Mouse (Mus musculus): Measurements from ENCODE around the gene Tmtc2.

Tmtc2 gene

DNA sequence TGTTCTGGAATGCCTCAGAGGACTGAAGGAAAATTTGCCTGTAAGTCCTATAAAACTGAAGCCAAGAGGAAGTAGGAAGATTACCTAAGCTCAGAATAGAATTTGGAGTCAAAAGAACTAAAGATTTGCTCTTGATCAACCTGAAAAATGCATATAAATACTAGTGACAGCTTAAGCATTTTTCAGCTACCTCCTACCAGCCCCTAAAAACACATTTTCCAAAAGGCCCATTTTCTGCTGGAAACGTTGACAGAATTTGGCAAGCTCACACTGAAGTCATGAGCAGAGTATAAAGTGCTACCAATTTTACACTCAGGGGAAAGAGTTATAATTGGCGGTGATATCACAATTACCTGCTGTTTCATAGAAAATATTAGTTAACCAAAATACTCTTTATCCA lies 285.8 kb downstream of the Tmtc2 start:
- no peak for DNase-seq (ENCODE audit: low spot score)

DNA sequence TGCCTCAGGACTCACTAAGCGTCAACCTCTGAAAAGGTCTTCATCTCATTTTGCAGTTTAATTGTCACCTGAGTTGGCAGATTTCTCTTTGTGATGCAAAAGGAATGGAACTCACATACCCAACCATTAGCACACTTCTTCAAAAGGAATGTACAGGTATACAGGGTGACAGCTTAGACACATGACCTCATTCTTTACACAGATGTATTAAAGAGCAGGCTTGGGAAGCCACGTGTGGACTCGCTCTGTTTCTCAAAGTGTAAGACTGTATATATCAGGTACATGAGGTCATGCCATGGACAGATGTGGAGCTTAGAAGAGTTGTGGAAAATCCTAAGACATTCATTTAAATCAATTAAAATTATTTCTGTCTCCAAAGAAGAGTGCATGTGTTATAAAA lies 286.7 kb downstream of the Tmtc2 start:
- no peak for DNase-seq (ENCODE audit: low spot score)

DNA sequence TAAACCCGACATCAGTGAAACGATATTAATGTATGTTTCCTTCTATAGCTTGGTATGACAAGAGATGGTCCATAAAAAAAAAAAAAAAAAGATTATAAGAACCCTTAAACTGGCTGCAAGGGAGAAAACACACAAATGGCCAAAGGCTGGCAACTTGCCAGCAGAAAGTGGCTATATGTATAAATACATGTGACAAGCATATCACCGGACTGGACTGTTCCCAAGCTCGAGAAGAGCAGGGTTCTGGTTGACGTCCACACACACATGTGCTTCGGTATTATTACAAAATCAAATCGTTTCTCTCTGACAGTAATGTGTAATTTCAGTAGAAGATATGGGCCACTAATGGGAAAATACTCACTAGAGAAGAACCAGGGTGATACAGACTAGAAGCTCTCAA lies 287.2 kb downstream of the Tmtc2 start:
- no peak for DNase-seq (ENCODE audit: low spot score)

DNA sequence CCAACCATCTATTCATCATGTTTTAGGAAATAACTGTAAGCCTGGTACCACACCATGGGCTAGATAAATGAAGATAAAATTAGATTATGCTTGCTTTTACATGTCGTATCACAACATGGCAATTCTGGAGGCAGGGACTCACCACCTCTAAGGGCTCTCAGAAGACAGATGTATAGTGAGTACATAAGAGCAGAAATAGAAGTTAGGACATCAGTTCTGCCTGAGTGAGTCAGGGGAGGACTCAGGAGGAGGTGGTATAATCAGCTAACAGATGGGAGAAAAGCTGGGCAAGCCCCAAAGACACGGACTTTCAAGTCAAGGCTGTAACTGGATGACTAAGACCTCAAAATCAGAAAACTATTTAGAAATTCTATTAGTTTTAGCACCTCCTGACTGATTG lies 288.0 kb downstream of the Tmtc2 start:
- DNase-seq (ENCODE audit: low spot score) = no peak

DNA sequence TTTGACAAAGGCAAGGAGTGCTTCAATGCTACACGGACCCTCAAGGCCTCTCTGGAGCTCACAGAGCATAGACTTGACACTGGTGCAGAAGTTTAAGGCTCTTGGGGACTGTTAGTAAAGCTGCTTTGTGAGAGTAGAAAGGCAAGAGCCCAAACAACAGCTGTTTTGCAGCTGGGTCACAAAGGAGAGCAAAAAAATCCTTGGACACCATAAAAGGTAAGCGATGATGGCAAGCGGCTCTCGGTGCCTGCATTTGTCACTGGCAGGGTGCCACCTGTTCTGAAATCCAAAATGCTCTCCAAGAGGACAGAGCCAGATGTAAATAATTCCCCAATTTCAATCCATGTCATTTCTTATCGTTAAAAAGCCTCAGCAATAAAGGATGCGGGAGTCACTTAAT lies 290.1 kb downstream of the Tmtc2 start:
- DNase-seq (ENCODE audit: low spot score) = peak; percentile 19

DNA sequence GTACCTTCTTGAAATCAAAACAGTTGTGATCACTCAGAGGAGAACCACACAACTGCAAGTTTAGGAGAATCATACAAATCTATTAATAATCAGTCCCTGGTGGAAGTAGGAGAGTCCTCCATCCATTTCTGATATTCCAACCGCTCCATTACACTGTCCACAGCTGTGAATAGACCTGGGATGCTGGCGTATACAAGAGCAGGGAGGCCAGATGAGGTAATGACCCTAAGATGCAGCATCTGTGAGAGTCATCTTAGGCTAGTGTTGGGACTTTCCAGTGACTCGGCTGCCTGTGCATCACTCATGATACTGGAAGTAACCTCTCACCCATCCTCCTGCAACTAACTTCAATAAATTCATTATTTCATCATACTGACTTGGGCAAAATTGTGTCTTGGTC lies 293.3 kb downstream of the Tmtc2 start:
- DNase-seq (ENCODE audit: low spot score) = no peak

DNA sequence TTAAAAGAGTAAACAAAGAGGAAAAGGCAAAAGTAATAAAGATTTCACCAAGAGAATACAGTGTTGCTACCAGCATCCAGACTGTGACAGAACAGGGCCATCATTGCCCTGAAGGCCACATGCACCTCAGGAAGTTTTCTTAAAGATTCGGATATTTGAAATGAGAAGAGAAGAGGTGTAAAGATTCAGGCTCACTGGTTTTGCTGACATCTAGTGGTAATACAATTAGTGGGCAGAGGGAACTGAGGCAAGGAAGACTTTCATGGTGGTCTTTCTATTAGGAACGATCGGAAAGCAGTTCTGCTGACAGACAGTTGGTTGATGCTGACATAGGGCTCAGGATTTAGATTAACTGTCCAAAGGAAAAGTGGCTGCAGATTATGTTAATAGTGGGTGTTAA lies 314.2 kb downstream of the Tmtc2 start:
- DNase-seq (ENCODE audit: low spot score) = no peak

DNA sequence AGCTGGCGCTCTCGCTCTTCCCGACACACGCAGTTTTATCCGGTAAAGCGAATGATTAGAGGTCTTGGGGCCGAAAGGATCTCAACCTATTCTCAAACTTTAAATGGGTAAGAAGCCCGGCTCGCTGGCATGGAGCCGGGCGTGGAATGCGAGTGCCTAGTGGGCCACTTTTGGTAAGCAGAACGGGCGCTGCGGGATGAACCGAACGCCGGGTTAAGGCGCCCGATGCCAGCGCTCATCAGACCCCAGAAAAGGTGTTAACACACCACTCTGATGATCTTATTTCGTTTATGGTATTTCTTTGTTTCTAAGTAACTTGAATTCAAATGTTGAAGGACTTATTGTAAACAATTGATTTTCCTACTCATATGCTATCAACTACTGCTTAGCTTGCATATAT lies 336.0 kb downstream of the Tmtc2 start:
- DNase-seq (ENCODE audit: low spot score) = peak; percentile 54

DNA sequence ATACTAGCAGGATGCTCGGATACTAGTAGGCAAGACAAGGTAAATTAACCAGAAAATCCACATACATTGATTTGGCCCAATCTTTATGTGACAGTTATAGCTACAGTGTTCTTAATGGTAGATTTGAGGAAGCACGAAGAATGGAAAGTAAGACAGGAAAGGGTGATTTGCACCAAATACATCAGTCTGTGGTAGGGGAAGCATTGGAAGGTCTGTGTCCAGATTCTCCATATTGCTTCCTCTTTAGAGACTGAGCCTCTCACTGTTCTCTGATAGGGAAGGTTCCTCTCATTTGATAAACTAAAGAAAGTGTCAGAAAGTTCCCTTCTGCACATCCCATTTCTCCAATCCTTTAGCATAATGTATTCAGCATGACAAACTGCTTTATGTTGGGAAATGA lies 341.4 kb downstream of the Tmtc2 start:
- no peak for DNase-seq (ENCODE audit: low spot score)

DNA sequence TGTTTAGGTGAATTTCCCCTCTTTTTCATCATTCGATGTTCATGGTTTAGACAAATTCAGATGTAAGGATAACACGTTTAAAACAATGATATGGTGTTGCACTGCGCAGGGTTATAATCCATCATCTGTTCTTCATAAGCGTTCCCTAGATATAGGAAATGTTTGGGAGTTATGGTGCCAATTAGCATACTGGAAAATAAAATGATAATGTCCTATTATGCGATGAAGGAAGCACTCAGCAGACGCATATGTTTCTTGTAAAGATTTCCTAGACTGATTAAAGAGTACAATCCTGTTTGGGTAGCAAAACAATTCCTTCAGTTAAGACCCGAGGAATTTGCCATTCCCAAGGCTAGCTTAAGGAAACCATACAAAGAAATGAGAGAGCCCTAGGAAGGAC lies 343.8 kb downstream of the Tmtc2 start:
- no peak for DNase-seq (ENCODE audit: low spot score)

DNA sequence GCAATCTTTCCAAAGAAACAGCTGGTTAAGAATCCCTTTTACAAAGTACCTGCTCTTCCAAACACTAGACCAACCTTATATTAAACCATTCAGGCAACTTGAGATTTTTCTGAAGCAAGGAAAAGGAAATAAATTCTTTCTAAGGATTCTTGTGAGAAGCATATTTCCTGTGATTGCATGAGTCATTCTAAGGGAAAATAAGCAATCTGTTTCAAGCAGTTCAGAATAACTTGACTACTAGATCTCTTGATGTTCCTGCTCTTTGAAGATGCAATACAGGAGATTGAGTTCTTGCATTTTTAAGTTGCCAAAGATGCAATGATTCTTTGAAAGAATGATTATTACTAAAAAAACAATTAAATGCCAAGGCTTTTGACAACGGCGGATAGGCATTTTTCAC lies 345.6 kb downstream of the Tmtc2 start:
- DNase-seq (ENCODE audit: low spot score) = no peak

DNA sequence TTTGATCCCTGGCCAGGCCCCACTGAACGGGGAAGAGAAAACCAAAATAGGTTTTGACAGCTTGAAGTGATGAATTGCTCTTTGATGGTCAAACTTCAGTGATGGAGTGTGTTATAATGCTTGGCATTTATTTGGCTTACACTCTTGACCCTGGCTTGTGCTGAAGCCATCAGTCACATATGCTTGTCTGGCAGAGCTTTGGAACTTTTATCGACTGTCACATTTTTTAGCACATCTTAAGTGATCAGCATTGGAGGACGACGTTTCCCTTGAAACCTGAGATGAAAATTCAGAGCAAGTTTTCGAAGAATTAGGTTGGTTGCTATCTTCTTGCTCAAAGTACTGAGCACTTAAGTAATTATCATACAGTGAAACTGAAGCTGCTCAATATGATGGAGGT lies 346.6 kb downstream of the Tmtc2 start:
- no peak for DNase-seq (ENCODE audit: low spot score)

DNA sequence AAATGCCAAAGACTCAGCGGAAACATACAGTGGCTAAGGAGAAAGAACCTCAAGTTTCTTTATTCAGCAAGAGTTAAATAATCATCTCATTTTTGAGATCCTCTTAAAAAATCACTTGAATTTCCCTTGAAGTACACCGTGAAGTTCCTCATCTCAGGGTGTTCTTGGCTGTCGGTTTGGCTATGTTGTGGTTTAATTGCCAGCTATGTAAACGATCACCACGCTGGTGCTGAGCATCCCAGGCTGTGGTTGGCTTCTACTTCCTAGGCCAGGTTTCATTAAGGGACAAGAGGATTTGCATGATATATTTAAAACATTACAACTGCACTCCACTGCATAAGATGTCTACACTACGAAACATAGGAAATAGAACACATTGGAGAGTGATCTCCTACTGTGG lies 348.5 kb downstream of the Tmtc2 start:
- no peak for DNase-seq (ENCODE audit: low spot score)

DNA sequence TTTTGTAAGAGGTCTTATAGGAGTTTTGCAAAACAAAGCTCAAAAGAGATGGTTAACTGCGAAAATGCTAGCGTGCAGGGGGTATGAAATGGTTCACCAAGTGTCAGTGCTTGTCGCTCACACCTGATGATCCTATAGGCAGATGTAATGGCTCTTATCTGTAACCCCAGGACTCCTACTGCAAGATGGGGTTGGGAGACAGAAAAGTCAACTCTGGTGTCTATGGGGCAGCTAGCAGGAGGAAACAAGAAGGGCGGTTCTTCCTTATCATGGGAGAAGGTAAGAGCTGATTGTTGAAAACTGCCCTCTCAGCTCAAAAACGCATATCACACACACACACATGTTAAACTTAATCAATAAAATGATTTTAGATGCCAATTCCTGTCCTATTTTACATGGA lies 351.3 kb downstream of the Tmtc2 start:
- DNase-seq (ENCODE audit: low spot score) = no peak

DNA sequence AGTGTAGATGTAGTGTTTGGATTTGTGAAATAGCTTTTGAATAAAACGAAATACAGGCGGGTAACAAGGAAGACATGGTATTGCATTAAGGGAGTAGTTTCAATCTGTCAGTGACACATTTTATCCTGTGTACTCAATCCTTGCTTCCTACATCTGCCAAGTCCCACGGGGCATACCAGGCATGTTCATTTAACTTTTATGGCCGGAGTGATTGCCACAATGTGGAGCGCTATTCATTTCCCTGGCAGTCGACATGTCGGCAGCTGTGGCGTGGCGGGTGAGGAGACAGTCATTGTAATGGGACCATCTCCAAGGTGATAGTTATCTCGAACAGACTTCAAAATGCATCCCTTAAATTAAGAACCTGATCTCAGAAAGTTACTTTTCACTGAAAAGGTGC lies 372.8 kb downstream of the Tmtc2 start:
- no peak for DNase-seq (ENCODE audit: low spot score)

DNA sequence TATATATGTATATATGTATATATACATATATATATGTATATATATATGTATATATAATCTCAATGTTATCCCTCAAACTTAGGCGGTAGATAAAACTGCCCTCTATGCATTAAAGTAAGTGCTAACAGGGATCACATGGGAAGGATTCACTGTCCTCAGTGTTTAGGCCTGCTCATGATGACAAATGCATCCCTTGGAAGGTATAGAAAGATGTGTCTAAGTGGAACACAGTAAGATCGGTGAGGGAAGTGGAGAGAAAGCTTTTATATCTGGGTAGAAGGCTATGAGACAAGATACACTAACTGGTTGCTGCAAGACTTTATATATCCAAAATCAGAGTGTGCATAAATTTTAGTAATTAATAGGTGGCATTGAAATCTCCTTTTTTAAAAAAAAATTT lies 373.6 kb downstream of the Tmtc2 start:
- DNase-seq (ENCODE audit: low spot score) = no peak

DNA sequence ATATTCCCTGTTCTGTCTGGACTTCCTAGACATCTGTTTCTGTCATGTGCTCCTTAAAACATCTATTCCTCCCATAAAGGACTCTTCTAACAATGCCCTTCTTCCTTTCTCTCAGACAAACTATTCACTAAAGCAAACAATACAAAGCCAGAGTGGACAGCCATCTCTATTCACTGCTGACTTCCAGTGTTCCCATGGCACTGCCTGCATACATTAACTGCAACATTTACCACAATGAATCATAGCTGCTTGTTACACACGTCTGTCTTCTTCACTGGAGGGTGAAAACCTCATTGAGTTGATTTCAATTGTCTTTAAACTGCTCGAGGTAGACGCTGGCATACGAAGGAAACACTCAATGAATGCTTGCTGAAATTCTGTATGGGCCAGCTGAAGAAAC lies 374.2 kb downstream of the Tmtc2 start:
- no peak for DNase-seq (ENCODE audit: low spot score)

DNA sequence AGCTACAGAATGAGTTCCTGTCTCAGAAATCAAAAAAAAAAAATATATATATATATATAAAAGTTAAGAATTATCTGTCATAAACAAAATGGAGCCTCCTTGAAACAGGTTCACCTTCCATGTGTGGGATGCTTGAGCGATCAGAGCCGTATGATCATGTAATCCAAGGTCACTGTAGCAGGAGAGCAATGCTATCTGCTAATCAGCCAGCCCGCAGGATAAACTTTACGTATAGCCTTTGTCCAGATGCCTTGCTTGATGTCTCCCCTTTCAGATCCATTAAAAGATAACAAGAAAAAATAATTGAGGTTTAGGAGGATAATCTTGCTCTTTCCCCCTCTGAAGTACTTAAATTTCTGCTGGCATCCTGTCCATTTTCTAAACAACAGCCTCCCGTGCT lies 374.7 kb downstream of the Tmtc2 start:
- no peak for DNase-seq (ENCODE audit: low spot score)

DNA sequence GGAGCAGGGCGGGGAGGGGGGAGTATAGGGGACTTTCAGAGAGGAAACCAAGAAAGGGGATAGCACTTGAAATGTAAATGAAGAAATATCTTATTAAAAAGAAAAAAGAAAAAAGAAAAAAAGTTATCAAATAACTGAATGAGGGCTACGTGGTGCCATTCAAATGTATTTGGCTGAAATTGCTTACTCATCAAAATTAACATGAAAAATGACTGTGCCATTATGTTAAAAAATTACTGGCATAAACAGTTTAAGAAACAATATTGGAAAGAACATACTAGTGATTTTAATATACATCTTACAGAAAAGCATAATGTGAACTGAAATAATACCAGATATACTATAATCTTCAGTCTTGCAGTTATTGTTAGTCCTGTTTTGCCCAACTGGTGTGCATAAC lies 378.9 kb downstream of the Tmtc2 start:
- DNase-seq (ENCODE audit: low spot score) = no peak

DNA sequence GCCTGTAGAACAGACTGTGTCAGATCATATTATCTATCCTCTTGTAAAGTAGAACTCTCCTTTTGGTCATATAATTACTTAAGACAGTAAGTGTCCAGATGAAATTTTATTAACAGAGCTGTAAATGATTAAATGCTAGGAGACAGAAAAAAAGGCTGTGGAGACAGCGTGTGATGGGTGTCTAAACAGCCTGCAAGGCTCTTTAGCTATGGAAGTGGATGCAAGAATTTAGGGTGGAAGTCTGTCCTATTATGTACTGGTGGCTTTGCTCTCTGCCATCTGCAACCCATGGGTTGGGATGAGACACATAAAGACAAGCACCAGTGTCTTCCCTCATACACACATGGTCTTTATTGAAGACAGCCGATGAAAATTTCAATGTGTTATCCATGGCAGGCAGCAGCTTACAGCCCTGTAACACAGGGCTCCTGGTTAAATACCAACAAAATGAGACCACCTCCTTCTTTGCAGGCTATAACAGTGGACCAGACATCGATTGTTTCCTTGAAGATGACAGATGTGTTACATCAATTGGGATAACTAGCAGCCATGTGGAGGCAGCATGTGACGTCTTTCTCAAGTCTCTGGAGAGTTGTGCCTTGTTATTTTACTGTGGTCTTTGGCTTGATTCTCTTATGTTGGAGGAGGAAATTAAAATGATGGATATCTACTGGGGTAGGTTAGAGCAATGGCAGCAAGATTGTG lies 380.3 kb downstream of the Tmtc2 start:
- no peak for DNase-seq (ENCODE audit: low spot score)

DNA sequence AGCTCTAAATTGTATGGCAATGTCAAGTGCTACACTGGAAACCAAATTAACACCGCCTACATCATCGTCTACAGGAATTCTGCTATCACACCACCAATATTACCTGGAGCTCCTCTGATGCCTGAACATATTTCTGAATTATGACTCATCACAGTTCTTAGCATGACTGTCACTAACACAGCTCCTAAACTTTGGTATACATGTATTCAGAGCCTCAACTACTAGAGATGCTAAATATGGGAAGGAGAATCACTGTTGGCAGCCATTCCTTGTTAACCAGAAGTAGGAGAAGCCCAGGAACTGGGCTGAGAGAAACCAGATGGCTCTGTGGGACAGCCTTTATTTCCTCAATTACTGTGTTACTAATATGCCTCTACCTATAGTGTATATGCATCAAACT lies 382.2 kb downstream of the Tmtc2 start:
- DNase-seq (ENCODE audit: low spot score) = no peak

DNA sequence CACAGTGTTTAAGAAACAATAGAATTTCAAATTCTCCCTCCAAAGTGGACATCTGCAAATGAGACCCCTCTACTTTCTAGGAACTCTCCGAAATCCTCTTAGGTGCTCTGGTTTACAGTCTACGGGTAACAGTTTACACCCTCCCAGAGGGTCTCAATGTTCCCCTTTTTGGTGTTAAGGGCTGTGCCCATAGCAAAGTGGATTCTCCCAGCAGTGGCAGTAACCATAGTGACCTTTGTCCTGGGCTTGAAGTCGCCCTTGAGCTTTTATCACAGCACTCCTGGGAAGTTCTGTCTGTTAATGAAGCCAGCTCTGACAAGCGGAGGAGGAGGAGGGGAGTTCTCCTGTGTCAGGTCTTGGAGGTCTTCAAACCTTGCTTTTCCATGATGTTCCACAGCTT lies 384.5 kb downstream of the Tmtc2 start:
- DNase-seq (ENCODE audit: low spot score) = no peak

DNA sequence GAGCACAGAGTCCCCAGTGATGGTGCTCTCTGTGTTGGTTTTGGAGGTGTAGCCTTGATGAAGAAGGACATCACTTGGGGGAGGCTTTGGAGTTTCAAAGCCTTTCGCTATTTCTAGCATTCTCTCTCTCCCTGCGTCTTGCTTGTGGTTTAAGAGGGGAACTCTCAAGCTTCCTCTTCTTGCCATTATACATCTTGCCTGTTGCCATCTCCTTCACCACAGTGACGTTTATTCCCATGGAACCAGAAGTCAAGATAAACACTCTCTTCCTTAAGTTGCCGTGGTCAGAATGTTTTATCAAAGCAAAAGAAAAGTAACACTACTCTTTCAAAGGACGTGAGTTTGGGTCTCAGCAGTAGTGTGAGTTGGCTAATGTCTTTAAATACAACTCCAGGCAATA lies 387.6 kb downstream of the Tmtc2 start:
- DNase-seq (ENCODE audit: low spot score) = no peak

DNA sequence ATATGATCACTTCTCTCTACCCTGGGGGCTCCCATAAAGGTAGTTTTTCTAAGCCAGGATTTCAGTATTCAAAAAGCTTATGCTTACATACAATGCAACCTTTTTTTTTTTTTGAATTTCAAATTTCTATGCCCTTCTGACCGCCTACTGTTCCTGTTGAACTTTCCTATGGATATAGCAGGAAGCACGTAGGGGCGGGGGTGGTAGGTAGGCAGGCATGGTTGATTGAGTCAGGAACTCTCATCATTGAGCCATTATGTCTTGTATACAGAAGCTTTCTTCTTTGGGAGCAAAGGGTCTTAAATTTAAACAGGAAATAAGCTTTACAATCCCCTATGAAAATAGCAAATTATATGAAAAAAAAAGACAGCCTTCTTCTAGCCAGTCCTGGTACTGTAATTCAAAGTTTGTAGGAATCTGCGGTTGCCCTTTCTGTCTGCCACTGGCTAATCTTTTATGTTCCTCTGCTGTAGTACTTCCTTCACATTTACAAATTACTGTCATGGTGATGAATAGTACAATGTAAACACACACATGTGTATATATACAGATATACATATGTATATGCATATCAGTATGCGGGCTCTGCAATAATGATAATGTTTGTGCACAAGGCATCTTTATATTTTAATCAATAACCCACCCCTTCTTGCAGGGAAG lies 405.7 kb downstream of the Tmtc2 start:
- DNase-seq (ENCODE audit: low spot score) = no peak
